Mouse (Mus musculus) brain, embryonic 14.5 days (tissue): ENCODE measurements at regions not wholly inside any gene's neighbourhood (a gene's known extent, or its start where the extent isn't known, plus 50 kb on each side); places are given as distances from the start of the nearest gene placed in this dataset.

Source experiments
- DNase-seq: peaks from one replicate; pipeline ENCODE4 v3.0.0-alpha.2; 2011; ENCODE audit warnings: low read depth
- CTCF ChIP-seq: fragments of 200-500 bp; IDR thresholded peaks from 2 replicates; pipeline ENCODE4 v1.5.1; 2012; ENCODE audit warnings: inconsistent platforms, mild to moderate bottlenecking, moderate library complexity, borderline replicate concordance; ENCODE audit not compliant: insufficient read depth, insufficient read length; ENCODE audit errors: extremely low read depth
- POLR2A ChIP-seq: fragments of 200-500 bp; IDR thresholded peaks from 2 replicates; pipeline ENCODE4 v1.6.1; 2012; ENCODE audit warnings: mild to moderate bottlenecking, inconsistent platforms, borderline replicate concordance; ENCODE audit not compliant: poor library complexity, insufficient read depth, insufficient read length, severe bottlenecking; ENCODE audit errors: extremely low read depth

DNA sequence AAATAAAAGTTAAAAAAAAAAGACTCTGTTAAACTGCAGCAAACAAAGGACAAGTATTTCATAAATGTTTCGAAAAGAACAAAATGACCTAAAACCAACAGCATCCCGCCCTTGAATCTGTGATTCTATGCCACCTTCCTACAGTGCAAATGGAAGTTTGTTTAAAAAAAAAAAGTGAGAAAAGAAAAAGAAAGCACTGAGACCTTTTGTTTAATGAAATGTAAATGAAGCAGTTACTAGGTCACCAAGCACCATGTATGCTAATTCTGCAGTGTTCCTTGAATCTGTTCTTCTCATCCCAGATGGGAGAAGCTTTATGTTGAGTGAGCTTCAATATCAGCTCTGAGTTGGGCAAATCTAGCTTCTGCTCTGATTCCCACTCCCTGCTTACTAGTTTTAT lies 64.8 kb downstream of the Dnajb9 start:
- no peak for DNase-seq
- TF ChIP-seq POLR2A: no peak
- no peak for TF ChIP-seq CTCF

DNA sequence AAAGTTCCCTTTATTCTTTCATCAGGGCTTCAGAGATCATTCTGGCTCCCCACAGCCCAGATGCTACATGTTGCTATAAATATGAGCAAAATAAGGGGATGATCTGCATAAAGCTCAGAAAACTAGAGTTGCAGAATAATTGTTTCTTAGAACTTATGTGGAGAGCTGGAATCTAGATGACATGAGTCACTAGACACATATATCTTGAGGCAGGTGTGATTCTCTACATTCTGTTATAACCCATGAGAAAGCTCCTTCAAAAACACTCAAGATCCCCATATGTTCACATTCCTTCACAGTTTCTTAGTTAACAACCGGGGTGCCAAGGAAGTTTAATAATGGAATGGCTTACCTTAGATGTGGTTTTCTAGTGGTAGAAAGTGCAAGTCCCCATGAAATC lies 71.1 kb downstream of the Dnajb9 start:
- TF ChIP-seq CTCF: no peak
- TF ChIP-seq POLR2A: no peak
- DNase-seq: no peak

DNA sequence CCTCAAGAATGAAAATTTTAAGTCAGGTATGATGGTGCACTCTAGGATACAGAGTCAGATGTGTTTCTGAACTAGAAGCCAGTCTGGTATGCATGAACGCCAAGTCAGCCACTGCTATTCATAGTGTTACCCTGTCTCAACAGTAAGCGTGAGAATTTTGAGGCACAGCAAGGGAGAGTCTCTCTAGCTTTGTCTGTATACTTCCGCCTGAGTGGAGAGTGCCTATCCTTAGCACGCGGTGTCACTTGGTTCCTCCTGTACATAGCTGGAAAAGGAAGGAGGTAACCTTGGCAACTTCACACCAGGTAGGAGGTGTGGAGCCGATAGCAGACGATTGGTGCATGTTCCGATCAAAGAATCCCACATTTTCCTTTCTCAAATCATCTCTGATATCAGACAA lies 81.3 kb downstream of the Dnajb9 start:
- DNase-seq: no peak
- TF ChIP-seq POLR2A: no peak
- no peak for TF ChIP-seq CTCF

DNA sequence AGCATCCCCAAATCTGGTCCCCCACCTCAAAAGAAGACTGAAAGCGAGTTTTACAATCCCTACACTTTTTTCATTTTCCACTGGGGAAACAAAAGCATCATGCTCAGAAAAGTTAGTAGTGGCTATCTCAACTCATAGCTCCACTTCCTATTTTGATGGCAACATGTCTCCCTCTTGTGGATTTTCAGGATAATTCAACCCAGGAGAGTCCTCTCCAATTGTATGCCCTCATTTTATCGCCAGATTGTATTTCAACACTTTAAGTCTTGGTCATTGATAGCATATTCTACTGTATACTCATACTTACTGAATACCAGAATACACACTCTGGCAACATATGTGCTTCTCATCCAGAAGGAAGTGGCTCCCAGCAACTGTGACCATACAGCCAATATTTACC lies 105.0 kb downstream of the Dnajb9 start:
- peak; percentile 70 for DNase-seq
- TF ChIP-seq CTCF: peak; percentile 31; the same call in 1 of the 2 replicates
- TF ChIP-seq POLR2A: no peak

DNA sequence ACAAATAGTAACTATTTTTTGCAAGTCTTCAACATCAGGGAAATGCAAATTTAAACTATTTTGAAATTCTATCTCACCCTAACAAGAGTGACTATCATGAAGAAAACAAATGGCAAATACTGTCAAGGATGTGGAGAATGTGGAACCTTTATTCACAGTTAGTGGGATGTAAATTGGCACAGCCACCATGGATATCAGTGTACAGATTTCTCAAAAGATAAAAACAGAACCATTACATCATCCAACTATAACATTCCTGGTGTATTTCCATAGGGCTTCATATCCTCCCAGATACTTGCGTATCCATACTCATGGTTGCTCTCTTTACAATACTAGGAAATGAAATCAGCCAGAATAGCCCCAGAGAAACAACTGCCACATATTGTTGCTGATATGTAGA lies 110.9 kb downstream of the Dnajb9 start:
- DNase-seq: no peak
- TF ChIP-seq CTCF: no peak
- TF ChIP-seq POLR2A: no peak

DNA sequence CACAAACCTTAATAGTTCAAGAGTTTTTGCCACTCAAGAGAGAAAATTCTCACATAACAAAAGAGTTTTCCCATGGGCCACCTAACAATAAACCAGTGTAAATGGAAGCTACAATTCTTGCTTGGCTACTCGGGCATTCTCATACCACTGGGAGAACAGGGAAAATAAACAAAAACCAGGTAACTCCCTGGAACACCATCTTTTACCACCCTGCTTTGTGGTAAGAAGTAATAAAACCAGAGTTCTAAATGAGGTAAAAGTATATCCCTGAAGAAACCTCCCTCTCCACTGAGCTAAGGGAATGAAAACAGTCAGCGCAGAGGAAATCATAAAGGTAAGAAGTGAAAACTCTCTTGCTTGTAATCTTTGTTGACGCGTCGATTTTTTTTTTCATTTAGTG lies 138.4 kb downstream of the Dnajb9 start:
- no peak for DNase-seq
- TF ChIP-seq POLR2A (no peak), CTCF (no peak)

DNA sequence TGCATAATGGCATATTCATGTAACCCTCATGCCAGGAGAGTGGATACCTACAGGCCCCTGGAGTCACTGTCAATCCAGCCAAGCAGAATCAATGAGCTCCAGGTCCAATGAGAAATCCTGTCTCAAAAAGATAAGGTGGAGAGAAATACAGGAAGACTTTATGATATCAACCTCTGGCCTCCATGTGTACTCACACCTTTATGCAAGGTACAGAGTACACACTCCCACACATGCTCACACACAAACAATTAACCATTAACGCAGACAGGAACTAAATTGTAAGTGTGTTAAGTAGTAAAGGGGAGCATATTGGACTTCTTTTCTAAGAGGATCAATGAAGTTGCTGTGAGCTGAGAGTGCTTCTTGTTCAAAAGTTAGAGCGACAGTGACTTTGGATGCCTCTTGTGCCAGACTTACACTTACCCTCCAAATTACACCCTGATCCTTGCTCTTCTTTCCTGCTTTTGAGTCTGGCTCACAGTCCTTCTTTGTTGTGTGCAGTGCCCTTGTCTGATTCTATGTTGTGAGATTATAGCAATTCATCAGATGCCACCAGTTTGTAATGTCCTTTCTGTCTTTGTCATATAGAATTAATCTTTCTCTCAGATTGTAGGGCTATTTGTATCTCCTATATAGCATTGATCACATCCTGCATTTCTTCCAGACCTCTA lies 153.5 kb downstream of the Dnajb9 start:
- DNase-seq: no peak
- TF ChIP-seq POLR2A (no peak), CTCF (no peak)

DNA sequence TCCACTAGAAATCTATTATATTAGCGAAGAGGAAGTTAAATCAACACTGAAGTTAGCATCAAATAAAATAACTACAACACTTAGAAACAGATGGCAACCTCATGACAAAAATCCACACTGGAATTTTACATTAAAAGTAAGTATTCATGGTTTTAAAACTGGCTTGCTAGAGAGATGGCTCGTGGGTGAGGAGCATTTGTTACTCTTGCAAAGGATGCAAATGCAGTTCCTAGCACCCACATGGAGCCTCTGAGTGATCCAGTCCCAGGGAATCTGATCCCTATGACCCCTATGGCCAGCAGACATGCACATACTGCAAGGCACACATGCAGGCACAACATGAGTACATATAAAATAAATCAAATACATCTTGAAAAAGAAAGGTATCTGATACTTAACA lies 164.3 kb downstream of the Dnajb9 start:
- DNase-seq: no peak
- TF ChIP-seq CTCF: no peak
- no peak for TF ChIP-seq POLR2A

DNA sequence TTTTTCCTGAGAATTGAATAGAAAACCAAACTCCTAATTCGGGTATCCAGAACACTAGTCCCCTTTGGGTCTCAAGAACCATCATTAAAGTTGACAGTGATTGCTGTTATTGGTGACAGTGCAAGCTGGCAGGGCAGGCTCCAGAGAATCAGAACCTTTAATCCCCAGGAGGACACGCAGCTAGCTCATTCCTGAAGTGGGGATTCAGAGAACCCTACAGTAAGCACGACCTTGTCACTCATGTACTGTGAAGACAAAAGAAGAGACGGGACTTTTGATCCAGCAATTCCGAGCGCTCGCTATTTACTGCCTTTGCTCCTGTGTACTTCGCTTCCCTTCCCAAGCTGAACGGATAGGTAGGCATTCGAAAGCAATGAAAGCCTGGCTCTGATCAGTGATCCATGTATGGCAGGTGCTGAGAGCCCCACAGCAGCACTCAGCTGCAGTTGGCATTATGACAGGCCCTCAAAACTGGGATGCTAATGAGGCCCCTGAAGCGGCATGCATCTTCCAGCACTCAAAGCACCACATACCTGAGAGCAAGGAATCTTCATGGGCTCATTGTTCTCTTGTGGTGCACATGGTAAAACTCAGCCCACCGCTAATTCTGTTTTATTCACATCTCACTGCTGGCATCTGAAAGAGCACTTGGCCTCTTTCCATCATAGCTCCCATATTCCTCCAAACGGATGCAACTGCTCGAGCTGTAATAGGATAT lies 165.6 kb downstream of the Dnajb9 start:
- no peak for TF ChIP-seq CTCF
- no peak for TF ChIP-seq POLR2A
- peak; percentile 69 for DNase-seq

DNA sequence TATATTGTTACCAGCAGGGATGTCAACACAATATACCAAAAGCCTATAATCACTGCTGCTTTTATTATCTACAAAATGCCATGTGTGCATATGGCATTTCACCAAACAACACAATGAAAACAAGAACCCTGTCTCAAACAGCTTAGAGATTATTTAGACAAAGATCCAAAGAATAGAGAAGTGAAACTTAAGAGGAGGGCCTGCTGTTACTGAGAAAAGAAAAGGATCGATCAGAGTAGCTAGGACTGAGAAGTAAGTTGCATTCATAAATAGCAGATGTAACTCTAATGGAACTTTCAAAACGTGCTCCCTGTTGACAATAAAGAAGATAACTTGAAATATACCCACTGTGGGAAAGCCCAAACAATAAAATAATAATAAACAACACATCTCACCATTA lies 203.3 kb downstream of the Dnajb9 start:
- no peak for DNase-seq
- TF ChIP-seq POLR2A (no peak), CTCF (no peak)

DNA sequence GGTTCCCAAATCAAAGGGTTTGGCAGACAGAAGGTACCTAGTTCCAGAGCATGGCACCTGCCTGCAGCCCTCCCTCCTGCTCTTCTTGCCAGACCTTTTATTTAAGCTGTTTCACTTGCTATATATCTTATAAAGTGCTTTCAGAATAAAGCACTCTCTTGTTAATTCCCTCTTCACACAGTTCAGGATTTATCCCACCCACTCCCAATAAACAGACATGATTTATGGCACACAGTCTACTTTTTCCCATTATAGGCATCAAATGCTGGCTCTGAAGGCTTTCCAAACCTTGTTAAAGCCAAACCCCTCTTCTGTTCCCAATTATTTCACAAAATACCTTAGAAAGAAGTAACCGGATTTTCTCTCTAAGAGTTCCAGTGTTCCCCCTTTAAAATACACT lies 226.6 kb downstream of the Dnajb9 start:
- DNase-seq: no peak
- TF ChIP-seq POLR2A: no peak
- TF ChIP-seq CTCF: no peak

DNA sequence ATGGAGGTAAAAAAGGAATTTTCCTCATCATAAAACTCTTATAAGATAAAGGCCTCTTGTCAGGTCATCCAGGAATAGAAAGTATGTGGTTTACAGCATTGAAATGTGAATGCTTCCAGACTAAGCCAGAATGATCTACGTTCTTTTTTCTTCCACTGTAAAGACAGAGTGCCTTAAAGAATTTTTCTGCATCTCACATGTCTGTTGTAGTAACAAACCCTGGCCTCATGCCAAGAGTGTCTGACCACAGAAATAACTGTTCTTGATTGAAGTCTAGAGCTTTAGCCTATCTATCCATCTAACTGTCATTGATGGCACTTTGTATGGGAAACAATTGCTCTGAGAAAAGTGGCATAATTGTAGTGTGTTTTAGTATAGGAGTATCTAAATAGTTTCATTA lies 246.2 kb downstream of the Dnajb9 start:
- DNase-seq: peak; percentile 18

DNA sequence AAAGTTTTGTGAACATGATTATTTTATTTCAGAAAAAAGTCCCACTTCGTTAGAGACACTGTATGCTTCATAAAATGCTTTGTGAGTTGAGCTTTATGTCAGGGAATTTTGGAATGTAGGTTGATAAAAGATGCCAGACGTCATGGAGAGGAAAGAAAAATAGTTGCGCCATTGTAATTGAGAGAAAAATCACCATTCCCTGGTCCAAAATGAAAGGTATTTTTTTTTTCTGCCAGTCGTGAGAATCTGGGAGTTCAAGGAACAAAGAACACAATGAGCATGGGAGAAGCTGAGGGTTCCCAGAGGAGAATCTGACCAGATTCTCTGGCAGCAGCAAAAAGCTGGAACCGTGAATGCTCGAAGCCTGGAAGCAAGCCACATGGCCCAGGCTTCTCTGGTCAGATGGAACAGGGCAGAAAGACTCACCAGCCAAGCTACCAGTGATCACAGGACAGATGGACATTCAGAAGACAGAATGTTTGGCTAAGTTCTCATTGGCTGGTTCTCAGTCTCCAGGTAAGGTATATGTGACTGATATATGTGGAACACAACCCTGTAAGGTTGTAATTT lies 247.5 kb downstream of the Dnajb9 start:
- TF ChIP-seq CTCF (no peak), POLR2A (no peak)
- DNase-seq: peak; percentile 27

More for the DNA sequence above, 246.2 kb downstream of the Dnajb9 start:
- TF ChIP-seq POLR2A: no peak
- no peak for TF ChIP-seq CTCF
